Mouse (Mus musculus): ENCODE data around the gene Plet1.

The Plet1 gene

GRCm38 (mm10) chr9:50533791-50534190 lies 39.5 kb downstream of the Plet1 start:
- DNase-seq (ENCODE audit: low spot score): no peak

DNA sequence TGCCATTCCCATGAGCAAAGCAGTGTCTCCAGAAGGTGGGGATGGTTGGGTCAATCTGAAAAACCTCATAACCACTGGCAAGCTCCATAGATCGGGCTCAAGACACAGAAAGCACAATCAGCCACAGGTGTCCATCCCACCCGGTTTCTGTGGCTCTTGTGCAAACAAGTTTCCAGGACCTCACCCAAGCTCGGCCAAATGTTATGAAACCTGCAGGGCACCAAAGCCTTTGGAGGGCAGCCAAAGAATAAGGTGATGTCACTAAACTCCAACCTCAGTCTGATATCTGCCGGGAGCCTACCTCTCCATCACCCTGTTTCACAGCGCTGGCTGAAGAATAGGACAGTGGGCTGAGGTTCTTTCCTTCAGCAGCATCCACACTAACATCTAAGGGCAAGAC lies 41.6 kb downstream of the Plet1 start:
- DNase-seq (ENCODE audit: low spot score): no peak

DNA sequence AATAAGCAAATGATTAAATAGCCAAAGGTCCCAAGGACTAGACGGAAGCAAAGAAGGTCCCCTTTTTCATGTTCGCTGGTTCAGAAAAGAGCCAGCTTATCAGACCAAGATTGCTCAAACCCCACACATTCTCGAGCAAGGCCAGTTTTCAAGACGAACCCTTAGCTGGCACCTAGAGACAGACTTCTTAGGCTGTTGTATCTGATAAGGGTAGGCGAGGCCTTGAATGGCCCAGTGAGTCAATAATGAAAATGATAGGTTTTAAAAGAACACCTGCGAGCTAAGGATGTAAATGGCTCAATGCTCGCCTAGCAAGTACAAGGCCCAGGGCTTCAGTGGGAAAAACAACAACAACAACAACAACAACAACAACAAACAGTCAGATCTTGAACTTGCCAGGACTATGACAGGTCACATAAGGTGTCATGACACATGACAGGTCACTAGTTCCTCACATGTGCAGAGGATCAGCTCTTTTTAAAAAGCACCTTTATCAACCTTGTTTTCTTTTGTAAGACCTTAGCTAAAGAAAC lies 42.3 kb downstream of the Plet1 start:
- DNase-seq (ENCODE audit: low spot score): no peak

- no peak for DNase-seq (ENCODE audit: low spot score)
These were observed 43.0 kb downstream of the Plet1 start for GRCm38 (mm10) chr9:50537295-50537694.

- no peak for DNase-seq (ENCODE audit: low spot score)
These were observed 45.8 kb downstream of the Plet1 start for GRCm38 (mm10) chr9:50540170-50540569.

- DNase-seq (ENCODE audit: low spot score): no peak
These were observed 48.1 kb downstream of the Plet1 start for GRCm38 (mm10) chr9:50542401-50542800.

DNA sequence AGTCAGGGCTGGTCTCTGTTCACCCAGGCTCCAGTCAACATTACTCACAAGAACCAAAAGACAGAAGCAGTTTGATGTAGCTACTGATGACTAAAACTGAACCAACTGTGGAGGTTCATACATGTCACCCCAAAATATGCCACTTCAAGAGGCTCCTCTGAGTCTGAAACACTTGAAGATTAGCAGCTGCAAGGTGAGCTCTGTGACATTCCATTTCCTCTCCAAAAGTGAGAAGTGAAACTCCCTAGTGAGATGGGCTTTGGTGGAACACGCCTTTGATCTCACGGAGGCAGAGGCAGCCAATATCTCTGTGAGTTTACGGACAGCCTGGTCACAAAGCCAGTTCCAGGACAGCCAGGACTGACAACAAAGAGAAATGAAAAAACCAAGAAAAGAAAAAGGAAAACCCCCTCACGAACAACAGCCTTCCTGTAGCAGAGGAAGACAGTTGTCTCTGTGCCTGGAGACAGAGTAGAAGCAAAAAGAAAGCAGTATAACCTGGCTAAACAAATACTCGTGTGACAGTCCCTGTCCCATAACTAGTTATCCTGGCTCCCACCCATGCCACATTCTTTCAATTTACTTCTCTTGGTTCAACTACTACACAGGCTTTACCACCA lies 53.6 kb downstream of the Plet1 start:
- no peak for DNase-seq (ENCODE audit: low spot score)

- DNase-seq (ENCODE audit: low spot score): no peak
These were observed 54.6 kb downstream of the Plet1 start for GRCm38 (mm10) chr9:50548936-50549335.

- DNase-seq (ENCODE audit: low spot score): no peak
These were observed 57.9 kb downstream of the Plet1 start for GRCm38 (mm10) chr9:50552206-50552605.

- no peak for DNase-seq (ENCODE audit: low spot score)
These were observed 59.2 kb downstream of the Plet1 start for GRCm38 (mm10) chr9:50553547-50553946.

DNA sequence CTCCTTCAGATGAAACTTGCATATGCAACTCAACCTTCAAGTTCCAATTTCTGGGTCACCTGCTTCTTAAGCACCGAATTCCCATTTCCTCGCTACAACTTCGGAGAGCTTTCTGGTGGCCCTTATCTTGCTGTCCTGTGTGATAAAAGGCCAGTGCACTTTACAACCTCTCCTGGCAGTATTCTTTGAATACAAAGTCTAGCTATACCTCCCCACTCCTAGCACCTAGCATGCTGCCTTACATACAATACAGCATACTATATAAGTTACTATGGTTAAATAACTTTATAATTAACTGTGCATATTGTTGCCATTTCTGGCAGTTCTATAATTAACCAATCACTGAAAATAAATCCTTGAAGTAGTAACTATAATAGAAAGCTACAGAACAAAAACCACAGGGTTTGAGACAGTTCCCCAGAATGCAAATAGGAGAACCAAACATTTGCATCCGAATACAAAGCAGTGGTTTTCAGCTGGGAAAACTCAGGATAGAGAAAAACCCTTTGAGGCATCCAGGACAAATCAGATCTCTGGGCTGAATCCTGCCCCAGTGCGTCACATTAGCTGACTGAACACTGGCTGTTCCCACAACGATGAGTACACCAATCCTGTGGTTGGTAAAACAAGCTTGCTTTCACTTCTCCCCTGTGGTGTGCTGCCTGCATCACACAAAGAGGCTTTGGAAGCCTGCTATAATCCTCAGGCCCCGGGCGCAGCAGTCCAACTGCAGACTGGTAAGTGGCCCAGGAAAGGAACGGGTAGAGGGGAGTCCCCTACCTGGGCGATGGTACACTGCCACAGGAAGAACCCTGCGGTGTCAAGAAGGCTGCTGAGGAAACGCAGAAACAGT lies 60.1 kb downstream of the Plet1 start, which contains the start of gene Il18:
Il18 (plus strand) TSS at position 587 of the 853 bp plus-strand sequence.
- no peak for DNase-seq (ENCODE audit: low spot score)

DNA sequence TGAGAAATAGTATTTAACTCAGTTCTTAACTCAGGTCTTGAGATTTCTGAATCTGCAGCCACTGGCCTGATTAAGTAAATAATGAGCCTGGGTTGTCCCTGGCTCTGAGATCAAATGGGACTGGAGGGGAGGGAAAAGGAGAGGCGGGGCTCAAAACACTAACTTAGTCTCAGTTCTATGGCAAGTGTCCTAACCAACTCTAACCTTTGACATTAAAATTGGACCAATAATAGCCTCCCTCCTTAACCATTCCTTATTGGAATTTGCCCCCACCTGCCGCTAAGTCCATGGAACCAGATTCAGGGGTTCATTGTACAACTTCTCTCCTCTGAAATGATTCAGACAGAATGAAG lies 60.7 kb downstream of the Plet1 start, which contains the start of gene Bco2:
Bco2 (minus strand) TSS at position 88 of the 353 bp plus-strand sequence.
- DNase-seq (ENCODE audit: low spot score): no peak
